Mouse (Mus musculus): ENCODE data around the gene Ugt8a. TPM values are rescaled to one million over a fixed set of nuclear protein-coding genes. Genes with fewer than 3 reads are reported as not detected.

Gene Ugt8a
- polyA plus RNA-seq (2012; rRNA removed) = 43.3 and 54.5 TPM in 2 replicates

GRCm38 (mm10) chr3:125938092-125938755 is at the start of gene Ugt8a:
TSS of gene Ugt8a (minus strand) at chr3:125938619.
- no peaks in the 10 kb centered on the region for H3K4me1 ChIP-seq (ENCODE audit: control insufficient read depth, insufficient read depth, low read length)
- H3K27ac ChIP-seq (ENCODE audit: insufficient read depth, low read length) = peak within 1 kb of the TSS; percentile 7
- TF ChIP-seq CTCF (IDR thresholded peaks at IDR 0.05; ENCODE audit: extremely low read depth, insufficient read depth, low read length) = no peak
- no peak for TF ChIP-seq POLR2A (IDR thresholded peaks at IDR 0.05; ENCODE audit: extremely low read depth, insufficient read depth, low read length)
- H3K4me3 ChIP-seq (ENCODE audit: insufficient read depth, low read length) = peak within 1 kb of the TSS; percentile 36

- H3K4me3 ChIP-seq (ENCODE audit: insufficient read depth, low read length) = no peak overlapping the region
- H3K4me1 ChIP-seq (ENCODE audit: control insufficient read depth, insufficient read depth, low read length) = no peaks in the 10 kb centered on the region
- no peak for TF ChIP-seq CTCF (IDR thresholded peaks at IDR 0.05; ENCODE audit: extremely low read depth, insufficient read depth, low read length)
- no peak for TF ChIP-seq POLR2A (IDR thresholded peaks at IDR 0.05; ENCODE audit: extremely low read depth, insufficient read depth, low read length)
- H3K27ac ChIP-seq (ENCODE audit: insufficient read depth, low read length) = no peak overlapping the region
Observed at GRCm38 (mm10) chr3:125986639-125987038, 48.2 kb upstream of the Ugt8a start.

GRCm38 (mm10) chr3:125983707-125984420 is 45.4 kb upstream of the Ugt8a start:
- TF ChIP-seq CTCF (IDR thresholded peaks at IDR 0.05; ENCODE audit: extremely low read depth, insufficient read depth, low read length) (no peak), POLR2A (IDR thresholded peaks at IDR 0.05; ENCODE audit: extremely low read depth, insufficient read depth, low read length) (no peak)
- no peak overlapping the region for H3K4me3 ChIP-seq (ENCODE audit: insufficient read depth, low read length)
- H3K27ac ChIP-seq (ENCODE audit: insufficient read depth, low read length) = no peak overlapping the region
- no peaks in the 10 kb centered on the region for H3K4me1 ChIP-seq (ENCODE audit: control insufficient read depth, insufficient read depth, low read length)

GRCm38 (mm10) chr3:125979475-125979874 is 41.1 kb upstream of the Ugt8a start:
- no peak overlapping the region for H3K4me3 ChIP-seq (ENCODE audit: insufficient read depth, low read length)
- H3K27ac ChIP-seq (ENCODE audit: insufficient read depth, low read length) = no peak overlapping the region
- TF ChIP-seq CTCF (IDR thresholded peaks at IDR 0.05; ENCODE audit: extremely low read depth, insufficient read depth, low read length) = no peak
- H3K4me1 ChIP-seq (ENCODE audit: control insufficient read depth, insufficient read depth, low read length) = no peaks in the 10 kb centered on the region

- TF ChIP-seq CTCF (IDR thresholded peaks at IDR 0.05; ENCODE audit: extremely low read depth, insufficient read depth, low read length) (no peak), POLR2A (IDR thresholded peaks at IDR 0.05; ENCODE audit: extremely low read depth, insufficient read depth, low read length) (no peak)
- Histone ChIP-seq H3K4me1 (ENCODE audit: control insufficient read depth, insufficient read depth, low read length) (no peaks in the 10 kb centered on the region), H3K4me3 (ENCODE audit: insufficient read depth, low read length) (no peak overlapping the region), H3K27ac (ENCODE audit: insufficient read depth, low read length) (no peak overlapping the region)
Observed at GRCm38 (mm10) chr3:125975899-125976298, 37.5 kb upstream of the Ugt8a start.

GRCm38 (mm10) chr3:125969458-125969857 is 31.0 kb upstream of the Ugt8a start:
- no peak for TF ChIP-seq POLR2A (IDR thresholded peaks at IDR 0.05; ENCODE audit: extremely low read depth, insufficient read depth, low read length)
- no peak for TF ChIP-seq CTCF (IDR thresholded peaks at IDR 0.05; ENCODE audit: extremely low read depth, insufficient read depth, low read length)
- Histone ChIP-seq H3K27ac (ENCODE audit: insufficient read depth, low read length) (peak overlapping the region; percentile 65; the same call in 1 of the 2 replicates), H3K4me3 (ENCODE audit: insufficient read depth, low read length) (no peak overlapping the region), H3K4me1 (ENCODE audit: control insufficient read depth, insufficient read depth, low read length) (no peaks in the 10 kb centered on the region)

- H3K4me3 ChIP-seq (ENCODE audit: insufficient read depth, low read length) = no peak overlapping the region
- H3K27ac ChIP-seq (ENCODE audit: insufficient read depth, low read length) = no peak overlapping the region
- TF ChIP-seq POLR2A (IDR thresholded peaks at IDR 0.05; ENCODE audit: extremely low read depth, insufficient read depth, low read length) = no peak
- TF ChIP-seq CTCF (IDR thresholded peaks at IDR 0.05; ENCODE audit: extremely low read depth, insufficient read depth, low read length) = no peak
- no peaks in the 10 kb centered on the region for H3K4me1 ChIP-seq (ENCODE audit: control insufficient read depth, insufficient read depth, low read length)
Observed at GRCm38 (mm10) chr3:125956196-125956885, 17.9 kb upstream of the Ugt8a start.

GRCm38 (mm10) chr3:125954881-125955280 is 16.5 kb upstream of the Ugt8a start:
- no peak for TF ChIP-seq POLR2A (IDR thresholded peaks at IDR 0.05; ENCODE audit: extremely low read depth, insufficient read depth, low read length)
- H3K4me1 ChIP-seq (ENCODE audit: control insufficient read depth, insufficient read depth, low read length) = no peaks in the 10 kb centered on the region
- no peak overlapping the region for H3K4me3 ChIP-seq (ENCODE audit: insufficient read depth, low read length)
- no peak overlapping the region for H3K27ac ChIP-seq (ENCODE audit: insufficient read depth, low read length)

GRCm38 (mm10) chr3:125940811-125941210 is 2.4 kb upstream of the Ugt8a start:
- Histone ChIP-seq H3K4me1 (ENCODE audit: control insufficient read depth, insufficient read depth, low read length) (no peaks in the 10 kb centered on the region), H3K4me3 (ENCODE audit: insufficient read depth, low read length) (no peak overlapping the region), H3K27ac (ENCODE audit: insufficient read depth, low read length) (no peak overlapping the region)
- TF ChIP-seq CTCF (IDR thresholded peaks at IDR 0.05; ENCODE audit: extremely low read depth, insufficient read depth, low read length) (no peak), POLR2A (IDR thresholded peaks at IDR 0.05; ENCODE audit: extremely low read depth, insufficient read depth, low read length) (no peak)

GRCm38 (mm10) chr3:125938756-125939109 is 314 bp upstream of the Ugt8a start:
- TF ChIP-seq POLR2A (IDR thresholded peaks at IDR 0.05; ENCODE audit: extremely low read depth, insufficient read depth, low read length) = no peak
- no peak for TF ChIP-seq CTCF (IDR thresholded peaks at IDR 0.05; ENCODE audit: extremely low read depth, insufficient read depth, low read length)
- Histone ChIP-seq H3K27ac (ENCODE audit: insufficient read depth, low read length) (no peak overlapping the region), H3K4me1 (ENCODE audit: control insufficient read depth, insufficient read depth, low read length) (no peaks in the 10 kb centered on the region), H3K4me3 (ENCODE audit: insufficient read depth, low read length) (peak overlapping the region; percentile 36)
